Mouse (Mus musculus) heart, postnatal 0 days (tissue): Measurements from ENCODE around the gene Tiam1. TPM values are rescaled to one million over a fixed set of nuclear protein-coding genes. Genes with fewer than 3 reads are reported as not detected.

ENCODE experiments used
- ATAC-seq: fragments of 200-750 bp; cut with Nextera tagmentation; 2 replicates; pipeline ENCODE4 v1.8.0; 2017; ENCODE audit warnings: low read depth, moderate number of reproducible peaks, moderate library complexity; ENCODE audit not compliant: insufficient read depth
- DNase-seq: peaks from one replicate; pipeline ENCODE4 v3.0.0-alpha.2; 2016; ENCODE audit warnings: low spot score
- H3K27ac ChIP-seq: fragments of 300-500 bp; sonication (generic); 2 replicates; pipeline ENCODE4 v1.5.1; 2014; ENCODE audit warnings: low read depth, mild to moderate bottlenecking
- H3K27me3 ChIP-seq: fragments of 300-500 bp; sonication (generic); 2 replicates; pipeline ENCODE4 v1.6.1; 2014; ENCODE audit warnings: low read length, mixed read lengths; ENCODE audit not compliant: control insufficient read depth, insufficient read depth
- H3K36me3 ChIP-seq: fragments of 300-500 bp; sonication (generic); replicated peaks from 2 replicates; pipeline ENCODE4 v1.6.1; 2014; ENCODE audit warnings: low read length, mixed read lengths; ENCODE audit not compliant: control insufficient read depth, insufficient read depth
- H3K4me1 ChIP-seq: fragments of 300-500 bp; sonication (generic); 2 replicates; pipeline ENCODE4 v1.6.1; 2014; ENCODE audit warnings: antibody characterized with exemption; ENCODE audit not compliant: control insufficient read depth, insufficient read depth
- H3K4me2 ChIP-seq: fragments of 300-500 bp; sonication (generic); 2 replicates; pipeline ENCODE4 v1.6.1; 2014; ENCODE audit warnings: low read depth, mild to moderate bottlenecking, low read length, moderate library complexity
- H3K4me3 ChIP-seq: fragments of 300-500 bp; sonication (generic); 2 replicates; pipeline ENCODE4 v1.5.1; 2014; ENCODE audit warnings: low read depth, low read length
- H3K9ac ChIP-seq: fragments of 300-500 bp; sonication (generic); replicated peaks from 2 replicates; pipeline ENCODE4 v1.6.1; 2014; ENCODE audit warnings: low read depth, low read length, mixed read lengths
- H3K9me3 ChIP-seq: fragments of 300-500 bp; sonication (generic); replicated peaks from 2 replicates; pipeline ENCODE4 v1.6.1; 2016; ENCODE audit warnings: low read length; ENCODE audit not compliant: control insufficient read depth
- CTCF ChIP-seq: IDR thresholded peaks from 2 replicates; pipeline ENCODE4 v1.5.1; 2016; ENCODE audit warnings: antibody characterized with exemption, control low read depth, low read depth
- EP300 ChIP-seq: IDR thresholded peaks from 2 replicates; pipeline ENCODE4 v1.6.1; 2016; ENCODE audit warnings: antibody characterized with exemption, low read depth
- WGBS: fragments of 180-500 bp; shearing (Covaris S2); extraction: QIAGEN DNeasy Blood & Tissue Kit; methylation state at CpG from one replicate; pipeline ENCODE4 v1.1.7; 2014; 5-methylcytosine and 5-hydroxymethylcytosine counted together
- polyA plus RNA-seq: library from polyadenylated mRNA; unstranded; fragments of >200 nt; fragmentation: Nextera tagmentation; extraction: Ambion mirVana; gene quantifications from 2 replicates; pipeline ENCODE4 v1.2.1, GENCODE M21; 2015
- total RNA-seq: library from RNA; depleted of rRNA; stranded (reverse); fragments of >200 nt; gene quantifications from 2 replicates; pipeline ENCODE4 v1.2.3, GENCODE M21; 2014; ENCODE audit warnings: low replicate concordance

Tiam1 gene
- total and polyA plus RNA-seq, 2 experiments from 2014 or later = 2.6 to 3.6 TPM

GRCm38 (mm10) chr16:89810398-89810797, 333.2 kb downstream of the Tiam1 start:
- no peak for DNase-seq
- Histone ChIP-seq H3K9me3 (no peaks in the 10 kb centered on the region), H3K27me3 (no peaks in the 10 kb centered on the region), H3K27ac (no peak overlapping the region), H3K9ac (no peak overlapping the region), H3K4me1 (no peaks in the 10 kb centered on the region), H3K4me2 (no peak overlapping the region), H3K36me3 (no peaks in the 10 kb centered on the region; the same call in 1 of the 2 replicates), H3K4me3 (no peak overlapping the region)
- TF ChIP-seq CTCF (no peak), EP300 (no peak)
- no peak for ATAC-seq
- 70% methylated on average over 6 of the region's 6 CpGs for WGBS

GRCm38 (mm10) chr16:89808168-89808567, 335.4 kb downstream of the Tiam1 start:
- WGBS = 59% methylated on average over 13 of the region's 13 CpGs
- no peak overlapping the region for H3K27ac ChIP-seq
- H3K4me2 ChIP-seq = no peak overlapping the region
- ATAC-seq (no peak), DNase-seq (no peak)
- H3K4me1 ChIP-seq = no peaks in the 10 kb centered on the region
- H3K27me3 ChIP-seq = no peaks in the 10 kb centered on the region
- H3K36me3 ChIP-seq = peaks cover 11% of the 10 kb centered on the region; the same call in 1 of the 2 replicates
- no peaks in the 10 kb centered on the region for H3K9me3 ChIP-seq
- TF ChIP-seq EP300 = no peak
- TF ChIP-seq CTCF = no peak
- H3K4me3 ChIP-seq = no peak overlapping the region
- no peak overlapping the region for H3K9ac ChIP-seq

- Histone ChIP-seq H3K27ac (no peak overlapping the region), H3K4me2 (no peak overlapping the region), H3K9ac (no peak overlapping the region), H3K36me3 (peaks cover 11% of the 10 kb centered on the region; the same call in 1 of the 2 replicates), H3K4me1 (no peaks in the 10 kb centered on the region), H3K27me3 (no peaks in the 10 kb centered on the region), H3K4me3 (no peak overlapping the region), H3K9me3 (no peaks in the 10 kb centered on the region)
- TF ChIP-seq EP300 (no peak), CTCF (no peak)
- no peak for ATAC-seq
- no peak for DNase-seq
- WGBS = 73% methylated on average over 8 of the region's 8 CpGs
Measured at GRCm38 (mm10) chr16:89805946-89806345, 337.6 kb downstream of the Tiam1 start.

GRCm38 (mm10) chr16:89805210-89805609, 338.4 kb downstream of the Tiam1 start:
- Histone ChIP-seq H3K9me3 (no peaks in the 10 kb centered on the region), H3K36me3 (peaks cover 11% of the 10 kb centered on the region; the same call in 1 of the 2 replicates), H3K4me1 (no peaks in the 10 kb centered on the region), H3K27ac (no peak overlapping the region), H3K4me3 (no peak overlapping the region), H3K9ac (no peak overlapping the region), H3K4me2 (no peak overlapping the region), H3K27me3 (no peaks in the 10 kb centered on the region)
- 79% methylated on average over 12 of the region's 12 CpGs for WGBS
- no peak for ATAC-seq
- TF ChIP-seq EP300 (no peak), CTCF (no peak)
- DNase-seq = no peak

- TF ChIP-seq CTCF (no peak), EP300 (no peak)
- Histone ChIP-seq H3K4me3 (no peak overlapping the region), H3K27ac (no peak overlapping the region), H3K36me3 (peaks cover 11% of the 10 kb centered on the region; the same call in 1 of the 2 replicates), H3K9me3 (no peaks in the 10 kb centered on the region), H3K27me3 (no peaks in the 10 kb centered on the region), H3K4me2 (no peak overlapping the region), H3K9ac (no peak overlapping the region), H3K4me1 (no peaks in the 10 kb centered on the region; the same call in 1 of the 2 replicates)
- no peak for ATAC-seq
- no peak for DNase-seq
- 77% methylated on average over 5 of the region's 5 CpGs for WGBS
Measured at GRCm38 (mm10) chr16:89801493-89801892, 342.1 kb downstream of the Tiam1 start.

GRCm38 (mm10) chr16:89799772-89800171, 343.8 kb downstream of the Tiam1 start:
- no peak for TF ChIP-seq EP300
- TF ChIP-seq CTCF = no peak
- no peaks in the 10 kb centered on the region for H3K27me3 ChIP-seq
- WGBS = 61% methylated on average over 12 of the region's 12 CpGs
- no peak overlapping the region for H3K4me3 ChIP-seq
- H3K9ac ChIP-seq = no peak overlapping the region
- no peak overlapping the region for H3K27ac ChIP-seq
- H3K9me3 ChIP-seq = no peaks in the 10 kb centered on the region
- H3K4me2 ChIP-seq = no peak overlapping the region
- no peak for DNase-seq
- H3K36me3 ChIP-seq = peaks cover 6% of the 10 kb centered on the region; the same call in 1 of the 2 replicates
- H3K4me1 ChIP-seq = no peaks in the 10 kb centered on the region; the same call in 1 of the 2 replicates
- no peak for ATAC-seq
